Mouse (Mus musculus) spleen, postnatal 4 days (tissue): ENCODE data around the gene Heatr6.
A peak's percentile ranks its signal among the peaks of the same experiment; 100 is the strongest.

Experiments used
- DNase-seq, 2 experiments: peaks; one replicate each; pipeline ENCODE4 v3.0.0; 2022; ENCODE audit warnings: low spot score in 2 of 2

Heatr6 gene

DNA sequence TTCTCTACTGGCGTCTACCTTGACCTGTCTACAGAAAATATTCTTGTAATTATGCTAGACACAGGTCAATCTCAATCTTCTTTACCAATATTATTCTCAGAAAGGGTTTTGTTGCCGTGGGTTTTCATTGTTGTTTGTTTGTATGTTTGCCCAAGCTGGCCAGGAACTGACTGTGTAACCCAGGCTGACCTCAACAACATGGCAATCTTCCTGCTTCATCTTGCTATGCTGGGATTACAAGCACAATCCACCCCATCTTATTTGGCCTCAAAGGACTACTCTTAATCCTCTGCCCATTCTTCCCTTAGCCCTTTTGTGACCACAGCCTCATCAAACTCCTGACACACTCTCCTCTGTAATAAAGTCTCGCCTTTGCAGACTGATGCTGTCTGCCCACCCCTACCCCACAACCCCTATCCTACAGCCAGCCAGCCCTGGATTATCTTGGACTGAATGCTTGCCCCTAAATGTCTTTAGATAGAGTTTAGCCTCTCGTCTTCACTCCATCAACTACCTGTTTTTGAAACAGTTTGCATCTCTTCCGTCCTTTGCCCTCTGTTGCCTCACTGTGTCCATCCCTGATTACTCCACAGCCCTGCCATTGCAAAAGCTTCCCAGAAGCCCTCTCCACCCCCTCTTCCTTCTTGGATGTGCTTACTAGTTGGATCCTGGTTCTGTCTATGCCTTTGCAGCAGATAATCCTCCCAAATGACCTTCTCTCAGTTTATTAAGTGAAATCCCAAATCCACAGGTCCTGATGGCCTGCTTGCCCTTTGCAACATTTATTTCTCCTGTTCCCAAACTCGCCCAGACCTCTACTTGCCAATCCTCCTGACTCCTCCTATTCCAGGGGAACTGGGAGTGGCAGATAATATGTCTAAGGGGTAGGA is 5.9 kb upstream of the Heatr6 start:
- peak; percentile 27 to 62 for DNase-seq

DNA sequence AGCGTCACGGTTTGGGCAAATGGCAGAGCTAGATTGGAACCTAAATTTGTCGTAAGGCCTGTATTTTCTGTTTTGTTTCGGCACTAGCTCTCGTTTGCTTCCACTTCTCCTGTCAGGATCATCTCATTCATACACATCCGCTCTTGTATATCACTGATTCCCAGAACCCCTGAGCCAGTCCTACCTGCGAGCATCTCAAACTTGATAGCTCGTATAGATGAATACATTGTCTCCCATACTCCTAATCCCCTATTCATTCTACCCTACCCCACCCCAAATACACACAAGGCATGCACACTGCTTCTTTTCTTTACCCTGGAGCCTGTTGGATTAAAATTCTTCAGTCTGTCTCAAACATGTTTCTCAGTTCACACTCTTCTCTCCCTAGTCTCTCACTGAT is 731 bp downstream of the Heatr6 start:
- DNase-seq = no peak

- DNase-seq = peak in 1 of 2 experiments; percentile 54
These were observed 13.8 kb downstream of the Heatr6 start for GRCm38 (mm10) chr11:83767306-83767705.

- DNase-seq = no peak
These were observed 15.5 kb downstream of the Heatr6 start for GRCm38 (mm10) chr11:83768976-83769375.

DNA sequence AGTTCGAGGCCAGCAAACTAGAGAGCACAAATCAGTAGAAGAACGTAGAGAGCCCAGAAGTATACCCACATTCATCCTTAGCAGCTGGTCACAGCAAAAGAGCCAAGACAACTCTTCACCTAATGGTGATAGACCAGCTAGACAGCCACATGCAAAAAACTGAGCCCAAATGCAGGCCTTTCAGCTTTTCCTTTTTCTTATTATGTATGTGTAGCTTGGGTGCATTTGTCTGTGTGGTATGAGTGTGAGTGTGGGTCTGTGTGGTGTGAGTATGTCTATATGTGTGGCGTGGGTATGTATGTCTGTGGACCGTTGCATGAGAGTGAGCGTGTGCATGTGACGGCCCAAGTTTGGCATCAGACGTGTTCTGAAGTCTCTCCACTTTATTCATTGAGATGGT is 17.5 kb downstream of the Heatr6 start:
- DNase-seq = no peak

GRCm38 (mm10) chr11:83772341-83772740 is 18.8 kb downstream of the Heatr6 start:
- DNase-seq = no peak

- DNase-seq = peak in 1 of 2 experiments; percentile 51
These were observed 20.2 kb downstream of the Heatr6 start for GRCm38 (mm10) chr11:83773691-83774090.

GRCm38 (mm10) chr11:83774324-83774723 is 20.8 kb downstream of the Heatr6 start:
- DNase-seq = peak in 1 of 2 experiments; percentile 47

- no peak for DNase-seq
These were observed 23.3 kb downstream of the Heatr6 start for GRCm38 (mm10) chr11:83776798-83777197.

- DNase-seq = no peak
These were observed 30.6 kb downstream of the Heatr6 start for GRCm38 (mm10) chr11:83783931-83784600.

- DNase-seq = peak in 1 of 2 experiments; percentile 41
These were observed 31.2 kb downstream of the Heatr6 start for GRCm38 (mm10) chr11:83784661-83785060.

GRCm38 (mm10) chr11:83785366-83785765 is 31.9 kb downstream of the Heatr6 start:
- DNase-seq = peak; percentile 31 to 72

GRCm38 (mm10) chr11:83786835-83787234 is 33.3 kb downstream of the Heatr6 start:
- no peak for DNase-seq

- DNase-seq = no peak
These were observed 34.0 kb downstream of the Heatr6 start for GRCm38 (mm10) chr11:83787401-83788021.

DNA sequence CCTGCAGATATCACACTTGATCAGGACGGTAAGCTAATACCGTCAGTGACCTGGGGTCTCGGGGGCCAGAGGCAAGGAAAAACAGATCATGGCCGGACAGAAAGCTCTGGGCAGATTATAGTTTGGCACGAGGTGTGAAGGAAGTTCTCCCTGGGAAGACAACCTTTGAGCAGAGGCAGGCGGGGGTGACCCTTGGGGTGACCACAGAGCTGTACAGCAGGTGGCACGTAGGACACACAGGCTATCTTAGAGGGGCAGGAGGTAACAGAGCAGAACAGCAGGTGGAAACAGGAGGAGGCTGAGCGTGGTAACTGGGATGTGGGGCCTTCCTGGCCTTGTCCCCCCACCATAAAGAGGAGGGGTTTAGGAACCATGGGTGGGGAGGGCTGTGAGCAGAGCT is 34.8 kb downstream of the Heatr6 start:
- no peak for DNase-seq

DNA sequence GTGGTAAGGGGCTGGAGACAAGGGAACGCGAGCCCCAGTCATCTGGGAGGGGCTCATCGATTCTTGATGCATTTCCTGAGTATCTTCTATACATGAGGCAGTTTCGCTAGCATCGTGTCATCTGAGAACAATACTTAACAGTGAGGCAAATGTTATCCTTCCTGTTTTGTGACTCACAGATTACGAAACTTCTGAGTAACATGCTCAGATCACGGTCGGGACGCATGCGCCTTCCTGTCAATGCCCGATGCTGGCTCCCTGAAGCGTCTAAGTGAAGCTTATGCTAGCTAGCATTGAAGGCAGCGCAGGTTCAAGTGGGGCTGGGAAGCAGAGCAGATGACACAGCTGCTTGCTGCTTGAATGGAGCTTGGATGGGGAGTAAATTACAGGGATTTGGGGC is 35.8 kb downstream of the Heatr6 start:
- peak; percentile 47 to 71 for DNase-seq

DNA sequence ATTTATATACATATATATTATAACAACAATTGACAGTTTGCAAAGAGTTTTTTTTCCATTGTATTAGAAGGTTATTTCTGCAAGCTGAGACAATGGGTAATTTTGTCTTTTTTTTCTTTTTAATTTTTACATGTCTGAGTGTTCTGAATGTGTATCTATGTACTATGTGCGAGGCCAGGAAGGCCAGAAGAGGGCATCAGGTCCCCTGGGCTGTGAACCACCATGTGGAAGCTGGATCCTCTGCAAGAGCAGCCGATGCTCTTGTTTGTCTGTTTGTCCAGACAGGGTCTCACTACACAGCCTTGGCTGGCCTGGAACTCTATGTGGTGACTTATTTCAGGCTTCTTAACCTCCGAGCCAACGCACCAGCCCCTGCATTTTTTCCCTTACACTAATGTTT is 37.6 kb downstream of the Heatr6 start:
- no peak for DNase-seq

DNA sequence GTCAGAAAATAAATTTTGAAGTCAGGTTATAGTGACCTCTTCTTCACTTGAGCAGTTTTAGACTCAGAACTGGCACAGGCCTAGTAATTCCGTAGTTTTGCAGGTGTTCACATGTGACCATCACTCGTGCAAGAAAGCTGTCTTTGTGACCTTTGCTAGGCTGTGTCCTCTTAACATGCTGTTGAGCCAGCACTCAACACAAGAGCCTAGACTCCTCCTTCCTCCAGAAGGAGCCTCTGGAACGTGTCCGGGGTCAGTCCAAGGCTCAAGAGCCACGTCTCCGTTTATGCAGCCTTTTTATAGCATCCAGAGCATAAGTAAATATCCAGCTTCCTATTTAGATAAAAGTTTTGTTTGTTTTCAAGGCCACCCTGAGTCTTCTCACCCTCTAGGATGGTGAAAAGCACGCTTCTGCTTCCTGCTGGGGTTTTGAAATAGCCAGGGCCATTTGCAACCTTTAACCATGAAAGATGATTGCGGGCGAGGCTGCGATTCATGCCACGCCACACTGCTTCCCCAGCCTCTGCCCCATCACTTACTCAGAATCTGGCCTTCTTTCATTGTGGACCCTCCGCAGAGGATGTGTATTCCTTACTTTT is 38.9 kb downstream of the Heatr6 start:
- no peak for DNase-seq

GRCm38 (mm10) chr11:83793264-83793663 is 39.8 kb downstream of the Heatr6 start:
- no peak for DNase-seq

GRCm38 (mm10) chr11:83796112-83796511 is 42.6 kb downstream of the Heatr6 start:
- DNase-seq = no peak

GRCm38 (mm10) chr11:83796980-83797608 is 43.6 kb downstream of the Heatr6 start:
- no peak for DNase-seq
